Mouse (Mus musculus): ENCODE results near the gene Ciao1. TPM values are rescaled to one million over a fixed set of nuclear protein-coding genes. Genes with fewer than 3 reads are reported as not detected.
A peak's percentile ranks its signal among the peaks of the same experiment; 100 is the strongest.
"Not testable (repeated sequence)": the region's sequence is repeated elsewhere in the genome, so short reads cannot be mapped to it uniquely, and the experiment has no call there.

Gene Ciao1
- total and polyA plus RNA-seq, 3 experiments: 60.9 to 79.0 (median 74.3) TPM

DNA sequence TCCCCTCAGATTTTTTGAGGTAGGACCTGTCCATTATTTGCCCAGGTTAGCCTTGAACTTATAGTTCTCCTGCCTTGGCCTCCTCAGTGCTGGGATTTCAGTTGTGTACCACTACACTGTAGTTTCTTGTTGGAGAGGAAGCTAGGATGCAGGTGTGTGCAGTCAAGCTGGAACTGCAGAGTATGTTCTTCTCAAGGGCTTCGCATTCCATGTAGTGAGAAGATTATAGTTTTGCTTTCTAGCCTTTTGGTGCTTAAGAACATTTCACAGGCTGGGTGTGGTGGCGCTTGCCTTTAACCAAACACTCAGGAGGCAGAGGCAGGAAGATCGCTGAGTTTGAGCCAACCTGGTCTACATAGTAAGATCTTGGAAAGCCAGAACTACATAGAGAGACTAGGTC is 25.2 kb upstream of the Ciao1 start:
- Histone ChIP-seq H3K9ac (ENCODE audit: insufficient read depth, low read depth) (no peak overlapping the region), H3K79me2 (replicated peaks; ENCODE audit: control insufficient read depth, extremely low read depth, insufficient read depth, poor library complexity, severe bottlenecking) (peaks cover 53% of the 10 kb centered on the region), H3K27me3 (replicated peaks) (no peaks in the 10 kb centered on the region), H3K27ac (ENCODE audit: insufficient read depth, low read depth) (no peak overlapping the region), H3K36me3 (replicated peaks in 1 of 2; ENCODE audit: control insufficient read depth in 1 of 2, insufficient read depth in 1 of 2, low read length in 1 of 2) (peaks cover 0 to 14% of the 10 kb centered on the region in 2 experiments), H3K9me3 (replicated peaks; ENCODE audit: low read length) (no peaks in the 10 kb centered on the region), H3K4me2 (ENCODE audit: insufficient read depth, low read depth, poor library complexity, severe bottlenecking) (no peak overlapping the region), H3K4me3 (replicated peaks in 1 of 3; ENCODE audit: low read depth in 2 of 3, low read length in 2 of 3, poor library complexity in 1 of 3) (no peak overlapping the region), H3K4me1 (ENCODE audit: control insufficient read depth in 1 of 2, insufficient read depth in 2 of 2) (peaks cover 3 to 44% of the 10 kb centered on the region in 2 experiments; a peak in 3 of 4 replicates)
- DNase-seq (ENCODE audit: extremely low read depth): no peak
- TF ChIP-seq ELF1 (IDR thresholded peaks at IDR 0.05; ENCODE audit: low read depth, low read length) (no peak), MAFK (IDR thresholded peaks at IDR 0.05; ENCODE audit: insufficient replicate concordance, low read length) (no peak), E2F4 (IDR thresholded peaks at IDR 0.05; ENCODE audit: insufficient replicate concordance, low read depth, low read length) (no peak), EP300 (IDR thresholded peaks at IDR 0.05; ENCODE audit: low read length) (no peak), MAZ (IDR thresholded peaks at IDR 0.05; ENCODE audit: low read depth, low read length) (no peak), GABPA (IDR thresholded peaks at IDR 0.05; ENCODE audit: insufficient replicate concordance, low read depth, low read length) (no peak)
- dilution Hi-C loops (cut with MboI; ENCODE audit: extremely low pct_ligation_motif_present, extremely low pct_unique_long_range_greater_than_20kb, low sequenced_read_pairs) (no loop called here), in situ Hi-C loops (cut with MboI; ENCODE audit: low pct_ligation_motif_present, low pct_unique_long_range_greater_than_20kb, low sequenced_read_pairs) (no loop called here)

DNA sequence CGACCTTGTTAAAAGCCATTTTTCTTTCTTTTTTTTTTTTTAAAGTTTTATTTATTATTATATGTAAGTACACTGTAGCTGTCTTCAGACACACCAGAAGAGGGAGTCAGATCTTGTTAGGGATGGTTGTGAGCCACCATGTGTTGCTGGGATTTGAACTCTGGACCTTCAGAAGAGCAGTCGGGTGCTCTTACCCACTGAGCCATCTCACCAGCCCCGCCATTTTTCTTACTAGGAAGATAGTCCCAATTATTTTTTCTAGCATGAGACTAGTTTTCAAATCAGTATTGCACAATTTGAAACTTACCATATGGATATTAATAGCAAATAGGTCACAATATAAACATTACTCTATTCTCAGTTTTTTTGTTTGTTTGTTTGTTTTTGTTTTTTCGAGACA is 24.4 kb upstream of the Ciao1 start:
- DNase-seq (ENCODE audit: extremely low read depth); H3K9me3 ChIP-seq (replicated peaks; ENCODE audit: low read length); H3K9ac ChIP-seq (ENCODE audit: insufficient read depth, low read depth); in situ Hi-C loops (cut with MboI; ENCODE audit: low pct_ligation_motif_present, low pct_unique_long_range_greater_than_20kb, low sequenced_read_pairs); H3K27me3 ChIP-seq (replicated peaks); H3K4me2 ChIP-seq (ENCODE audit: insufficient read depth, low read depth, poor library complexity, severe bottlenecking); H3K27ac ChIP-seq (ENCODE audit: insufficient read depth, low read depth); dilution Hi-C loops (cut with MboI; ENCODE audit: extremely low pct_ligation_motif_present, extremely low pct_unique_long_range_greater_than_20kb, low sequenced_read_pairs): not testable (repeated sequence)
- peaks cover 53% of the 10 kb centered on the region for H3K79me2 ChIP-seq (replicated peaks; ENCODE audit: control insufficient read depth, extremely low read depth, insufficient read depth, poor library complexity, severe bottlenecking)
- TF ChIP-seq TBP (conservative IDR thresholded peaks at IDR 0.05; ENCODE audit: low read depth, low read length): 0 out of 2 replicates have a peak, but pooled peaks have one; percentile 37
- H3K4me1 ChIP-seq (ENCODE audit: control insufficient read depth in 1 of 2, insufficient read depth in 2 of 2): peaks cover 3 to 44% of the 10 kb centered on the region in 2 experiments; a peak in 3 of 4 replicates
- H3K36me3 ChIP-seq (replicated peaks in 1 of 2; ENCODE audit: control insufficient read depth in 1 of 2, insufficient read depth in 1 of 2, low read length in 1 of 2): peaks cover 0 to 20% of the 10 kb centered on the region in 2 experiments
- peak overlapping the region in 1 of 3 experiments; percentile 64 for H3K4me3 ChIP-seq (replicated peaks in 1 of 3; ENCODE audit: low read depth in 2 of 3, low read length in 2 of 3, poor library complexity in 1 of 3)

GRCm38 (mm10) chr2:127271042-127271515 is 23.5 kb upstream of the Ciao1 start:
- H3K4me3 ChIP-seq (replicated peaks in 1 of 3; ENCODE audit: low read depth in 2 of 3, low read length in 2 of 3, poor library complexity in 1 of 3): peak overlapping the region; percentile 64 to 95 (median 94)
- H3K79me2 ChIP-seq (replicated peaks; ENCODE audit: control insufficient read depth, extremely low read depth, insufficient read depth, poor library complexity, severe bottlenecking): peaks cover 46% of the 10 kb centered on the region
- peaks cover 3 to 42% of the 10 kb centered on the region in 2 experiments; a peak in 3 of 4 replicates for H3K4me1 ChIP-seq (ENCODE audit: control insufficient read depth in 1 of 2, insufficient read depth in 2 of 2)
- H3K4me2 ChIP-seq (ENCODE audit: insufficient read depth, low read depth, poor library complexity, severe bottlenecking): peak overlapping the region; percentile 95
- dilution Hi-C loops (cut with MboI; ENCODE audit: extremely low pct_ligation_motif_present, extremely low pct_unique_long_range_greater_than_20kb, low sequenced_read_pairs): no loop called here
- DNase-seq (ENCODE audit: extremely low read depth): peak; percentile 39
- H3K9ac ChIP-seq (ENCODE audit: insufficient read depth, low read depth): peak overlapping the region; percentile 75
- TF ChIP-seq ZMIZ1 (IDR thresholded peaks at IDR 0.05; ENCODE audit: low read depth, low read length) (no peak), ETS1 (conservative IDR thresholded peaks at IDR 0.05; ENCODE audit: low read depth, low read length) (no peak), SIN3A (IDR thresholded peaks at IDR 0.05; ENCODE audit: low read length) (peak; percentile 64; the same call in 1 of the 2 replicates), MXI1 (IDR thresholded peaks at IDR 0.05; ENCODE audit: low read depth, low read length) (peak; percentile 50; the same call in 1 of the 2 replicates), MEF2A (IDR thresholded peaks at IDR 0.05; ENCODE audit: borderline replicate concordance, low read depth, low read length) (peak; percentile 28; the same call in 1 of the 2 replicates), HCFC1 (IDR thresholded peaks at IDR 0.05; ENCODE audit: low read depth, low read length) (0 out of 2 replicates have a peak, but pooled peaks have one; percentile 21)
- in situ Hi-C loops (cut with MboI; ENCODE audit: low pct_ligation_motif_present, low pct_unique_long_range_greater_than_20kb, low sequenced_read_pairs): no loop called here
- H3K27ac ChIP-seq (ENCODE audit: insufficient read depth, low read depth): 0 out of 2 replicates have a peak overlapping the region, but pooled peaks have one; percentile 11
- no peaks in the 10 kb centered on the region for H3K27me3 ChIP-seq (replicated peaks)
- peaks cover 0 to 23% of the 10 kb centered on the region in 2 experiments for H3K36me3 ChIP-seq (replicated peaks in 1 of 2; ENCODE audit: control insufficient read depth in 1 of 2, insufficient read depth in 1 of 2, low read length in 1 of 2)
- no peaks in the 10 kb centered on the region for H3K9me3 ChIP-seq (replicated peaks; ENCODE audit: low read length)

Data from CH12.LX (cell line).